Mouse (Mus musculus): ENCODE measurements around the gene Olfr669. TPM values are rescaled to one million over a fixed set of nuclear protein-coding genes. Genes with fewer than 3 reads are reported as not detected.
"Not testable (repeated sequence)": the region's sequence is repeated elsewhere in the genome, so short reads cannot be mapped to it uniquely, and the experiment has no call there.

The Olfr669 gene
- polyA plus RNA-seq (2017; shearing (Covaris generic)), result not detected

DNA sequence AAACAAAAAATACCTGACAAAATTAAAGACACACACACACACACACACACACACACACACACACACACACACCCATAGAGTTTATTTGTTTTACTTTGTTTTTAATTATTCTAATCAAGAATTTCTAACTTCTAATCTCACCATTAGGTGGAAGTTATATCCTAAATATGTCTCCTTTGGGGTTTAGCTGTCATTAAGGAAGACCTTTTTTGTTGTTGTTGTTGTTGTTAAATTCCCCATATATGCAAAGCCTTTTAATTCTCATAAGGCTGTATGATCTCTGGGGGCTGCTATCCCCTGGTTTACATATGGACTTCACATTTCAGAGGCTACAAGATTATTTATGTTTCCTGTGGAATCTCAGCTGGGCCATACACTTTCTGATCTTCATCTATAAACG, at the start of gene Olfr669:
TSS of gene Olfr669 (plus strand) at position 301 of the 400 bp plus-strand sequence.
- ATAC-seq, result no peak

DNA sequence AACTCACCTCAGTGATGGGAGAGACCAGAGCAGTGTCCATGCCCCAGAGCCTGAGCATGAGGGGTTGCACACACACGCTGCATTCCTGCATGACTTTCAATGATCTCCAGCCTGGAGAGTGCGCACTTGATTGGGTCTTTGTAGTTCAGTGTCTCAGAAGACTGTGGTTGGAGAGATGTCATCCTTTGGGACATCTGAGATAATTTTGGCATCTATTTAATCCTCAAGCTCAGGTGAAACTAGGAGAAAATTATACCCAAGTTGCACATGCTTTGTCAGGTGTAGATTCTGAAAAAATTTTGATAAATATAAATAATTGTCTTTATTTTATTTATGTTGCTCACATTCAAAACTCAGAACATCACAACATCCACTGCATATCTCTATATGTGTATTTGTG, 38.2 kb upstream of the Olfr669 start, which contains the start of gene Olfr666:
TSS of gene Olfr666 (minus strand) at position 101 of the 400 bp plus-strand sequence.
- ATAC-seq, result no peak

DNA sequence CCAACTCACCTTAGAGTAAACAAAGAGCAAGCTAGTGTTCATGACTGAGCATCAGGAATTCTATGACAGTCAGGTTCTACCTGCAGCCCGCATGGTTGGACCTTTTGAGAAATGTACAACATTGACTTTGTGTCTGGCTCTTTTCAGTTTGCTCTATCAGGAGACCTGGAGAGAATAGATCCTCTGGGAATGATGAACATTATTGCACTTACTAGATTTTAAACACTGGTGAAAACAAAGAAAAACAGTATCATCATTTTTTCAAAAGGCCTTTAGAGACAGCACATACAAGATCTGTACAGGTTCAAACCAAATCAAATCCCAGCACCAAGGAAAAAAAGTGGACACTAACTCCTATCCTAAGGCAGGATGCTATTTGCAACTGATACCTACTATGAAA, 12.7 kb upstream of the Olfr669 start, which contains the start of gene Olfr667:
TSS of gene Olfr667 (minus strand) at position 101 of the 400 bp plus-strand sequence.
- no peak for ATAC-seq

DNA sequence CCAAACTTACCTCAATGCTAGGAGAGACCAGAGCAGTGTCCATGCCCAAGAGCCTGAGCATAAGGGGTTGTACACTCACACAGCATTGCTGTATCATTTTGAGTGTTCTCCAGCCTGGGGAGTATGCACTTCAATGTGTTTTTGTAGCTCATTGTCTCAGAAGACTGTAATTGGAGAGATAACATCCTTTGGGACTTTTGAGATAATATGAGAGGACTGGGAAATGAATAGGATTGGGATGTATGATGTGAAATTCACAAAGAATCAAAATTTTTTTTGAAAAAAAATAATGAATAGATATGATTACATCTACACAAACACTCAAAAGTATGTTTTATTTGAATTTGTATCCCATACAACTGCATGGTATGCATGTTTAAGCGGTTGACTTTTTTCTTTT, 6.1 kb upstream of the Olfr669 start, which contains the start of gene Olfr668:
TSS of gene Olfr668 (minus strand) at position 101 of the 400 bp plus-strand sequence.
- no peak for ATAC-seq

DNA sequence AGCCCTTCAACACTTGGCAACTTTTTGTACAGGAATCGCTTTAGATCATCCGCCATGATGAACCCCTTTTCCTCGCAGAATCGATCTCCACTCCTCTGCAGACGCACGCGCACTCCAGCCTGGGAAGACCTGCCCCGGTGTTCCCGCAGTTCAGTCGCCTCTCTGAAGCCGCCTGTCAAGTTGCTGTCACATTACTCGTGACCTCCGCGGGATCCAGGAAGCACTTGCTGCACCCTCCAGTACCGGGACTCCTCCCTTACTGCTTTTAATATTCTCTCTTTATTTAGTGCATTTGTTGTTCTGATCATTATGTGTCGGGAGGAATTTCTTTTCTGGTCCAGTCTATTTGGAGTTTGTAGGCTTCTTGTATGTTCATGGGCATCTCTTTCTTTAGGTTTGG, 16.2 kb downstream of the Olfr669 start:
- peak; percentile 67 for ATAC-seq

DNA sequence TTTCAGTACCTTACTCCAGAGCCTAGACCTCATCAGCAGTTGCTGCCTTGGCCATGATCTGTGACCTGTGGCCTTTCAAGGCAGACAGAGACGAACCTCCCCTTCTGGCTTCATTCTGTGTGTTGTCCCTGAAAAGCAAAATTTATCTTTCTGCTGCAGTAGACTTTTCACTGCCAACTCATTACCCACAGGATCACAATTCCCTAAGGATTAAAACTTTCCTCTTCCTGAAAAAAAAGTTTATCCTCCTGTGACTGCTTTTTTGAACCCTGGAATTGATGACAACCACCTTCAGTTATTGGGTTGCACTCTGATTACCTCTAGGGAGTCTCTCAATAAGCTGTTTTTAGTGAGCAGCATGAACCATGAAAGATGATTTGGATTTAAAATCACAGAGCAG, 28.5 kb downstream of the Olfr669 start, which contains the start of gene Olfr670:
TSS of gene Olfr670 (minus strand) at position 101 of the 400 bp plus-strand sequence.
- ATAC-seq, result no peak

DNA sequence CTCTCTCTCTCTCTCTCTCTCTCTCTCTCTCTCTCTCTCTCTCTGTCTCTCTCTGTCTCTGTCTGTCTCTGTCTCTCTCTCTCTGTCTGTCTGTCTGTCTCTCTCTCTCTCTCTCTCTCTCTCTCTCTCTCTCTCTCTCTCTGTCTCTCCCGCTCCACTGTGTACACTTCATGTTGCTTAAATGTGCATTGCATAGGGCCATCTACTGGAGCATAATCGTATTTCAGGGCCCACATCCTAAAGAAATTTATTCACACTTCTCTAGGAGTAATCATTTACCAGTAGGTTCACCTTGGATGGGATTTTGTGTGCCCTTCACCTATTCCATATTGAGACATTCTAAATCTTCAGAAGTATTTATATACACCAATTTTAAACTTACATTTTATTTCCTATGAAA, 38.5 kb downstream of the Olfr669 start:
- not testable (repeated sequence) for ATAC-seq

DNA sequence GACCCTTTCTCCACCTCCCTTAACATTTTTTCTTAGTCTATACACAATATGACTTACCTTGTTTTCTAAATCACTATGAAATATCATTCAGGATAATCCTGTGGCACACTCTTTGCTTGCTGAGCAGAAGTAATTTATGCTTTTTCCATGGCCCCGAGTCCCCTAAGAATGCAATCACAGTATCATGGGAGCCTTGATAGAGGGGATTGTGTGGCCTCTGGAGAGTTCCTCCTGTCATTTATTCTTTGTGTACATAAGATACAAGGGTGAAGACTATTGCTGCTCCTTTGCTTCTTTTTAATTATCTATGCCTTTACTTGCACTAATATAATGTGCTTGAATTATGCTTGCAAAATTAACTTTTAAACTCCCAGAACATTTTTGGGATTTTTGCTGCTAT, 45.0 kb downstream of the Olfr669 start, which contains the start of gene Olfr671:
TSS of gene Olfr671 (minus strand) at position 101 of the 400 bp plus-strand sequence.
- no peak for ATAC-seq

Other genes with a start within 250 kb of the Olfr669 start
- gene Olfr661, start 247.7 kb upstream of the Olfr669 start, polyA plus RNA-seq (2017; shearing (Covaris generic)), result under 1 TPM in 1 of 2 experiments, not detected in 1; 0.12 TPM
- not detected for gene Usp17le, start 156.8 kb upstream of the Olfr669 start, polyA plus RNA-seq (2017; shearing (Covaris generic))
- not detected for gene Usp17lb, start 91.6 kb upstream of the Olfr669 start, polyA plus RNA-seq (2017; shearing (Covaris generic))
- gene Usp17la, start 77.2 kb upstream of the Olfr669 start, polyA plus RNA-seq (2017; shearing (Covaris generic)), result not detected
- not detected for gene Olfr665, start 56.2 kb upstream of the Olfr669 start, polyA plus RNA-seq (2017; shearing (Covaris generic))
- not detected for gene Olfr666, start 38.3 kb upstream of the Olfr669 start, polyA plus RNA-seq (2017; shearing (Covaris generic))
- not detected for gene Olfr667, start 12.8 kb upstream of the Olfr669 start, polyA plus RNA-seq (2017; shearing (Covaris generic))
- not detected for gene Olfr668, start 6.2 kb upstream of the Olfr669 start, polyA plus RNA-seq (2017; shearing (Covaris generic))
- gene Olfr670, start 28.4 kb downstream of the Olfr669 start, polyA plus RNA-seq (2017; shearing (Covaris generic)), result not detected
- not detected for gene Olfr671, start 44.9 kb downstream of the Olfr669 start, polyA plus RNA-seq (2017; shearing (Covaris generic))
- gene Olfr672, start 67.8 kb downstream of the Olfr669 start, polyA plus RNA-seq (2017; shearing (Covaris generic)), result not detected
- gene Olfr675, start 94.2 kb downstream of the Olfr669 start, polyA plus RNA-seq (2017; shearing (Covaris generic)), result not detected
- gene Olfr676, start 98.5 kb downstream of the Olfr669 start, polyA plus RNA-seq (2017; shearing (Covaris generic)), result not detected
- not detected for gene Olfr677, start 117.1 kb downstream of the Olfr669 start, polyA plus RNA-seq (2017; shearing (Covaris generic))
- not detected for gene Olfr678, start 130.2 kb downstream of the Olfr669 start, polyA plus RNA-seq (2017; shearing (Covaris generic))
- not detected for gene Olfr679, start 147.0 kb downstream of the Olfr669 start, polyA plus RNA-seq (2017; shearing (Covaris generic))
- not detected for gene Olfr680-ps1, start 158.6 kb downstream of the Olfr669 start, polyA plus RNA-seq (2017; shearing (Covaris generic))
- gene Olfr681, start 182.6 kb downstream of the Olfr669 start, polyA plus RNA-seq (2017; shearing (Covaris generic)), result not detected
- gene Olfr683, start 212.8 kb downstream of the Olfr669 start, polyA plus RNA-seq (2017; shearing (Covaris generic)), result not detected
- not detected for gene Olfr684, start 229.4 kb downstream of the Olfr669 start, polyA plus RNA-seq (2017; shearing (Covaris generic))